Mouse (Mus musculus): ENCODE results near the gene Map3k15. TPM values are rescaled to one million over a fixed set of nuclear protein-coding genes. Genes with fewer than 3 reads are reported as not detected.

The Map3k15 gene
- total RNA-seq (2015) (3.8 and 3.9 TPM in 2 replicates), total RNA-seq (2017) (4.9 and 5.3 TPM in 2 replicates)

- ATAC-seq (replicated peaks; ENCODE audit: poor library complexity), result peak; percentile 98
Measured at GRCm38 (mm10) chrX:159988002-159988960, at the start of gene Map3k15. Gene Map3k15 (plus strand): TSS chrX:159988433.

GRCm38 (mm10) chrX:159942569-159942968 lies 45.7 kb upstream of the Map3k15 start:
- ATAC-seq (replicated peaks; ENCODE audit: poor library complexity), result no peak

- ATAC-seq (replicated peaks; ENCODE audit: poor library complexity), result no peak
Measured at GRCm38 (mm10) chrX:159943586-159943985, 44.6 kb upstream of the Map3k15 start.

- ATAC-seq (replicated peaks; ENCODE audit: poor library complexity), result peak; percentile 48
Measured at GRCm38 (mm10) chrX:159953546-159954429, 34.4 kb upstream of the Map3k15 start.

GRCm38 (mm10) chrX:159954430-159954779 lies 33.8 kb upstream of the Map3k15 start:
- ATAC-seq (replicated peaks; ENCODE audit: poor library complexity), result no peak

- no peak for ATAC-seq (replicated peaks; ENCODE audit: poor library complexity)
Measured at GRCm38 (mm10) chrX:159955433-159955832, 32.8 kb upstream of the Map3k15 start.

- peak; percentile 51 for ATAC-seq (replicated peaks; ENCODE audit: poor library complexity)
Measured at GRCm38 (mm10) chrX:159961385-159961784, 26.8 kb upstream of the Map3k15 start.

- peak; percentile 95 for ATAC-seq (replicated peaks; ENCODE audit: poor library complexity)
Measured at GRCm38 (mm10) chrX:159963273-159963672, 25.0 kb upstream of the Map3k15 start.

- ATAC-seq (replicated peaks; ENCODE audit: poor library complexity), result no peak
Measured at GRCm38 (mm10) chrX:159963925-159964324, 24.3 kb upstream of the Map3k15 start.

- ATAC-seq (replicated peaks; ENCODE audit: poor library complexity), result no peak
Measured at GRCm38 (mm10) chrX:159969025-159969424, 19.2 kb upstream of the Map3k15 start.

GRCm38 (mm10) chrX:159971091-159971779 lies 17.0 kb upstream of the Map3k15 start:
- no peak for ATAC-seq (replicated peaks; ENCODE audit: poor library complexity)

GRCm38 (mm10) chrX:159973730-159974129 lies 14.5 kb upstream of the Map3k15 start:
- peak; percentile 85 for ATAC-seq (replicated peaks; ENCODE audit: poor library complexity)

GRCm38 (mm10) chrX:159976243-159976642 lies 12.0 kb upstream of the Map3k15 start:
- no peak for ATAC-seq (replicated peaks; ENCODE audit: poor library complexity)

GRCm38 (mm10) chrX:159995808-159996207 lies 7.6 kb downstream of the Map3k15 start:
- ATAC-seq (replicated peaks; ENCODE audit: poor library complexity), result no peak

- ATAC-seq (replicated peaks; ENCODE audit: poor library complexity), result no peak
Measured at GRCm38 (mm10) chrX:160053306-160053705, 65.1 kb downstream of the Map3k15 start.

GRCm38 (mm10) chrX:160054643-160055042 lies 66.4 kb downstream of the Map3k15 start:
- ATAC-seq (replicated peaks; ENCODE audit: poor library complexity), result no peak

- ATAC-seq (replicated peaks; ENCODE audit: poor library complexity), result no peak
Measured at GRCm38 (mm10) chrX:160091973-160092372, 103.7 kb downstream of the Map3k15 start.

- ATAC-seq (replicated peaks; ENCODE audit: poor library complexity), result peak; percentile 87
Measured at GRCm38 (mm10) chrX:160107817-160108216, 119.6 kb downstream of the Map3k15 start.

GRCm38 (mm10) chrX:160113777-160114176 lies 125.5 kb downstream of the Map3k15 start:
- ATAC-seq (replicated peaks; ENCODE audit: poor library complexity), result no peak

- peak; percentile 73 for ATAC-seq (replicated peaks; ENCODE audit: poor library complexity)
Measured at GRCm38 (mm10) chrX:160116074-160116473, 127.8 kb downstream of the Map3k15 start.

GRCm38 (mm10) chrX:160116658-160117057 lies 128.4 kb downstream of the Map3k15 start:
- ATAC-seq (replicated peaks; ENCODE audit: poor library complexity), result peak; percentile 89
